Mouse (Mus musculus): Measurements from ENCODE around the gene Cfap43. TPM values are rescaled to one million over a fixed set of nuclear protein-coding genes. Genes with fewer than 3 reads are reported as not detected.

Gene Cfap43
- polyA plus RNA-seq, 1 experiment from 2014 or later, result 3.6 TPM

DNA sequence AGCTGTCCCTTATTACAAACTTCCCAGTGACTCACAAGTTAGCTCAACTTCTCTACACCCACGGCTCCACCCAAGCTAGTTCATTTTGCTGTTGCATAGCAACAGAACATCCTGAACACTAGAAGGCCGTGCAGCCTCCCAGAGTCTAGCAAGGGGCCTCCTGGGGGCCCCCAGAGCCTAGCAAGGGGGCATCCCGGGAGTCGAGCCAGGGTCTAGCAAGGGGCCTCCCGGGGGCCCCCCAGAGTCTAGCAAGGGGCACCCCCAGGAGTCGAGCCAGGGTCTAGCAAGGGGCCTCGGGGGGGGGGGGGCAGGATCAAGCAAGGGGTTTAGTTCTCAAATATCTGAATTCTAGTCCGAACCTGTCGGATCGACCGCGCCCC, 188.4 kb downstream of the Cfap43 start:
- H3K9me3 ChIP-seq (replicated peaks), result no peaks in the 10 kb centered on the region
- H3K4me3 ChIP-seq (replicated peaks), result peak overlapping the region; percentile 81
- H3K27ac ChIP-seq (replicated peaks), result peak overlapping the region; percentile 99
- H3K4me2 ChIP-seq (replicated peaks), result peak overlapping the region; percentile 60
- no peaks in the 10 kb centered on the region for H3K27me3 ChIP-seq
- peaks cover 27% of the 10 kb centered on the region for H3K36me3 ChIP-seq
- peak overlapping the region; percentile 45; the same call in 1 of the 2 replicates for H3K9ac ChIP-seq
- peaks cover 32% of the 10 kb centered on the region for H3K4me1 ChIP-seq
- peak; percentile 83 for ATAC-seq (ENCODE audit: insufficient number of reproducible peaks, low FRiP score, low TSS enrichment, low read depth)
- WGBS, result under 1% methylated on average over 12 of the region's 12 CpGs

DNA sequence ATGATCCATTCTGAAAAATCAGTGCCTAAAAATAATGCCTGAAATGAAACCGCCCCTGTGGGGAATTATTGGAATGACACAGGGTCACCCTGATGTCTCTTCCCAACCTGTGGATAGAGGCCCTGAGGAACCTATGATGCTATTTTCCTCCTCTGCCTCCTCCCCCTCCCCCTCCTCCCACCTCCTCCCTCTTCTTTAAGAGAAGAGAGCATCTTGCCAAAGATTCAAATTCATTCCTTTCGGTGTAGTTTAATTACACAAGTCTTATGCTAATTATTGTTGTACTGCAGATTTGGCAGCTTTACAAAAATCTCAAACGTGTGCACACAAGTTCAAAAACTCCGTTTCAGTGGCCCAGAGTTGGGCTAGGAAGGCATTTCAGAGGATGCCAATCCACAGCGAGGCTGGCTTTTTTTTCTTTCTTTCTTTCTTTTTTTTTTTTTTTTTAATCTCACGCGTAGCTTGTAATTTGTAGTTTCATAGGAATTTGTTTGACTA, 193.4 kb downstream of the Cfap43 start:
- no peak for ATAC-seq (ENCODE audit: insufficient number of reproducible peaks, low FRiP score, low TSS enrichment, low read depth)
- Histone ChIP-seq H3K4me3 (replicated peaks) (no peak overlapping the region), H3K27ac (replicated peaks) (no peak overlapping the region; the same call in 1 of the 2 replicates)

DNA sequence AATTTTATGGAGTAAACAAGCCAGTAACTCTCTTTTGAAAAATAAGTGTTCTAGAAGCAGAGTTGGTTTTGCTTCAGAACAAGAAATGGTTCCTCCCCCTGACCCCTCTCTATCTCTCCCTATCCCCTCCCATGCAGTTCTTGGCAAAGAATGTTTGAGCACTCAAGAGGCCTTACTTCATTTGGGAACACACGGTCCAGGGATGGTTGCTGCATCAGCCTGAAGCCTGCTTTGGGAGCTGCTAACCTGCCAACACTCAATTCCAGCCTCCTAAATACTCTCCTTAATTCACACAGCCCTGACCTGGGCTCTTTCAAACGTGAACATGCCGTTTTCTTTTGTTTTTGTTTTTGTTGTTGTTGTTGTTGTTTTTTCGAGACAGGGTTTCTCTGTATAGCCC, 194.2 kb downstream of the Cfap43 start:
- H3K27ac ChIP-seq (replicated peaks), result no peak overlapping the region
- no peak for ATAC-seq (ENCODE audit: insufficient number of reproducible peaks, low FRiP score, low TSS enrichment, low read depth)
- no peaks in the 10 kb centered on the region for H3K27me3 ChIP-seq
- no peak overlapping the region for H3K4me2 ChIP-seq (replicated peaks)
- H3K9me3 ChIP-seq (replicated peaks), result no peaks in the 10 kb centered on the region
- no peak overlapping the region for H3K4me3 ChIP-seq (replicated peaks)
- peaks cover 19% of the 10 kb centered on the region for H3K4me1 ChIP-seq
- H3K36me3 ChIP-seq, result no peaks in the 10 kb centered on the region
- H3K9ac ChIP-seq, result no peak overlapping the region
- WGBS, result 63% methylated on average over 4 of the region's 4 CpGs

More for the DNA sequence above, 193.4 kb downstream of the Cfap43 start:
- Histone ChIP-seq H3K9ac (no peak overlapping the region), H3K36me3 (no peaks in the 10 kb centered on the region), H3K4me2 (replicated peaks) (no peak overlapping the region), H3K9me3 (replicated peaks) (no peaks in the 10 kb centered on the region), H3K4me1 (peaks cover 26% of the 10 kb centered on the region), H3K27me3 (no peaks in the 10 kb centered on the region)
- 32% methylated on average over 7 of the region's 7 CpGs for WGBS

DNA sequence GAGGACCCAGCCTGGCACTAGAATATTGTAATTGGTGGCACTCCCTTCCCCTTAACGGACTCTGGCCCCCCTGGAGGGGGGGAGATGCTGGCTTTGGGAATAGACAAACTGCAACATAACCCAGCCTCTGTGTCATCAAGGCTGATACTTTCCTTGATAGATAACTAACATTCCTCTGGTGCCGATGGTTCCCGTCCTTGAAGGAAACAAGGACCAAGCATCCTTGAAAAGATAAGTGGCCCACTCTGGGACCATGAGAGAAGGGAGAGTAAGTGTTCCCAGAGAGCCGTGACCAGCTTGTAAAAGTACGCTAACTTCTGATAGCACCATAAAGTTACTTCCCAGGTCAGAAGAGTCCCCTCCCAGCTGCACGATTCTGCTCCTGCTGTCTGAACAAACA, 196.6 kb downstream of the Cfap43 start:
- no peak for ATAC-seq (ENCODE audit: insufficient number of reproducible peaks, low FRiP score, low TSS enrichment, low read depth)
- H3K27ac ChIP-seq (replicated peaks), result no peak overlapping the region
- WGBS, result 69% methylated on average over 6 of the region's 6 CpGs

DNA sequence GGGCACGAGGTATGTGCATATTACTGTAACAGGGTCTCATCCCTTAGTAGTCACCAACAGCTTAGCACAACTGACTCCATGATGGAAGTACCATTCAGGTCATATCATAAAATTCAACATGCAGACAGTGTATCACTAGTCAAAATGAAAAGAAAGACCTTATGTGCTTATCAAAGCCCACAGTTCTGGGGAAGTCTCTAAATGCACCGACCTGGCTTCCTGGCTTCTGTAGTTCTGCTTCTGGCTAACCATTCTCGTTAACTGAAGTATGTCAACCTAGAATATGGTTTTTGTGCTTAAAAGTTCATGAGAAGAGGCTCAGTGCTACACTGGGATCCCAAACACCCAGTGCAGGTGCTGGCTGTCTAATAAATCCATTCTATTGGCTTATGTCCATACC, 199.9 kb downstream of the Cfap43 start:
- H3K9ac ChIP-seq, result no peak overlapping the region
- H3K4me3 ChIP-seq (replicated peaks), result no peak overlapping the region
- ATAC-seq (ENCODE audit: insufficient number of reproducible peaks, low FRiP score, low TSS enrichment, low read depth), result no peak
- H3K27ac ChIP-seq (replicated peaks), result no peak overlapping the region
- no peaks in the 10 kb centered on the region for H3K9me3 ChIP-seq (replicated peaks)
- H3K4me2 ChIP-seq (replicated peaks), result no peak overlapping the region
- 85% methylated on average over 3 of the region's 3 CpGs for WGBS
- H3K27me3 ChIP-seq, result no peaks in the 10 kb centered on the region
- H3K4me1 ChIP-seq, result no peaks in the 10 kb centered on the region
- H3K36me3 ChIP-seq, result no peaks in the 10 kb centered on the region

More for the DNA sequence above, 196.6 kb downstream of the Cfap43 start:
- H3K9me3 ChIP-seq (replicated peaks), result no peaks in the 10 kb centered on the region
- no peak overlapping the region for H3K9ac ChIP-seq
- H3K4me3 ChIP-seq (replicated peaks), result no peak overlapping the region
- no peaks in the 10 kb centered on the region for H3K27me3 ChIP-seq
- H3K4me1 ChIP-seq, result peaks cover 8% of the 10 kb centered on the region; the same call in 1 of the 2 replicates
- no peak overlapping the region for H3K4me2 ChIP-seq (replicated peaks)
- H3K36me3 ChIP-seq, result no peaks in the 10 kb centered on the region

DNA sequence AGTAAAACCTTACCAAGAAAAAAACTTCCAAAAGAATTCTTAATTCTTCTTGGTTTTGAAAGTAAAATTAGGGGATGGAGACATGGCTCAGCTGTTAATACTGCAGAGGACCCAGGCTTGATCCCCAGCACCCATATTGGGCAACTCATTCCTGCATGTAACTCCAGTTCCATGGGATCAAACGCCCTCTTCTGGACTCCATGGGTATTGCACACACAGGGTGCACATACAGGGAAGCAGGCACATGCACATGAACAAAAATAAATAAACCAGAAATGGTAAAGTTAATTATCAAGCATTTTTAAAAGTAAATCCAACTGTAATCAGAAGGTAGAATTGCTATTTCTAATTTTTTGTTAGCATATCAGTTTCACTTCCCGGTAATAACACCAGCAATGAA, 202.9 kb downstream of the Cfap43 start:
- Histone ChIP-seq H3K9me3 (replicated peaks) (no peaks in the 10 kb centered on the region), H3K9ac (no peak overlapping the region), H3K4me3 (replicated peaks) (no peak overlapping the region), H3K27ac (replicated peaks) (no peak overlapping the region), H3K4me2 (replicated peaks) (no peak overlapping the region), H3K36me3 (no peaks in the 10 kb centered on the region), H3K27me3 (no peaks in the 10 kb centered on the region), H3K4me1 (0 out of 2 replicates have a peak, but pooled peaks cover 4% of the 10 kb centered on the region)
- no peak for ATAC-seq (ENCODE audit: insufficient number of reproducible peaks, low FRiP score, low TSS enrichment, low read depth)
- 63% methylated on average over 2 of the region's 2 CpGs for WGBS

DNA sequence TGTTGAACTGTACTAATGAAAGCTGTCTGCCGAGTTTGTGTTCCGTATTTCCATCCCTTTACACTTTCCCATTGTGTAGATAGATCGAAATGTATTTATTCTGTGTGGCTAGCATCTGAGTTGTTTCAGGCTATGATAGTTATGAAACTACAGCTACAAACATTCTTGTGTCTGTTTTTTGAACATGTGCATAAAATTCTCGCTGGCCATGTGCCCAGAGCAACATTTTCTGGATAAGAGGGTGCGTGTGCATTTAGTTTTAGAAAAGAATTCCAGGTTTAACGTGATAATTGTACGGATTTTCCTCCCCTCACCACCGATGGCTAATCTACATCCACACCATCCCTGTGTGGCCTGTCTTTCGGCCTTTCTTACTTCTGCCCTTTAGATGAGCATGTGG, 205.6 kb downstream of the Cfap43 start:
- H3K4me2 ChIP-seq (replicated peaks), result no peak overlapping the region
- H3K9me3 ChIP-seq (replicated peaks), result no peaks in the 10 kb centered on the region
- no peak overlapping the region for H3K27ac ChIP-seq (replicated peaks)
- H3K27me3 ChIP-seq, result no peaks in the 10 kb centered on the region
- H3K4me3 ChIP-seq (replicated peaks), result no peak overlapping the region
- 37% methylated on average over 9 of the region's 9 CpGs for WGBS
- H3K36me3 ChIP-seq, result no peaks in the 10 kb centered on the region
- no peak overlapping the region for H3K9ac ChIP-seq
- no peak for ATAC-seq (ENCODE audit: insufficient number of reproducible peaks, low FRiP score, low TSS enrichment, low read depth)
- H3K4me1 ChIP-seq, result 0 out of 2 replicates have a peak, but pooled peaks cover 4% of the 10 kb centered on the region

DNA sequence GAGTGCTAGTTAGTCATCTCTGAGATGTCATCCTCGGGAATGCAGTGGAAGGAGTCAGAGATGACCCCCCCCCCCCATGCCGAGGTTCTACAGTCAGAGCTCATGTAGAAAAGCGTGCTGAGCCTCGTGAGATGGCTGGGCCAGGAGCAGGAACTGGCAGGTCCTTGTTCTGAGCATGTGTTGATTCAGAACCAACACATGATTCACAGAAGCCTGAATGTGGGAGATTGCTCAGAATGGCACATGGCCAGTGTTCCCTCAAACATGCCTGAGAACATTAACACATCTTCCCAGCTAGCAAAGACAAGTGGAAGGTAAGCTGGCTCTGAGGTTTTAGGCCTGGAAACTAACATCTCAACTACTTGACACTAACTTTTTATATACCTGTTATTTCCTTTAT, 208.7 kb downstream of the Cfap43 start:
- Histone ChIP-seq H3K4me1 (0 out of 2 replicates have a peak, but pooled peaks cover 6% of the 10 kb centered on the region), H3K27ac (replicated peaks) (no peak overlapping the region), H3K9me3 (replicated peaks) (no peaks in the 10 kb centered on the region), H3K36me3 (no peaks in the 10 kb centered on the region), H3K4me2 (replicated peaks) (no peak overlapping the region), H3K4me3 (replicated peaks) (no peak overlapping the region), H3K27me3 (no peaks in the 10 kb centered on the region), H3K9ac (no peak overlapping the region)
- no peak for ATAC-seq (ENCODE audit: insufficient number of reproducible peaks, low FRiP score, low TSS enrichment, low read depth)
- WGBS, result 66% methylated on average over 4 of the region's 4 CpGs

DNA sequence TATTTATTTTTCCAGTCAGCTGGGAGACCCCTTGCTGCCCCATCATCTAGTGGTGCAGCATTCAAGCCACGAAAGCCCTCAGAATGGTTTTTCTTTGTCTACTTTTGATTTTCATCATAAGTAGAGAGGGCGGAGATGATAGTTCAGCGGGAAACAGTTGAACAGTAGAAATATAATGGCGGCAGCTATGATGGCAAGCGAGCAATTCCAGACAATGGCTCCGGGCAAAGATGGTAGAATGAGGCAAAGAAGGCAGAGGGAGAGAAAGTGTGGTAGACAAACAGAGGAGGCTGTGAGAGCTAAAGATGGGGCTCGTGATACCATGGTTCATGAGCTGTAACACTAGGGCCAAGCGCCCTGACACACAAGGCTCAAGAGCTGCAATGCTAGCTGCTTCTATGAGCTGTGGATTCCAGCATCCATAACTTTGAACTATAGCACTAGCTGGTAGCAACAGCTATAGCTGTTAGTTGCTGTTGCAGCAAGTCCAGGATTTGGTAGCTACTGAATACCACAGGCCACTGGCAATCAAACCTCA, 213.2 kb downstream of the Cfap43 start:
- 88% methylated on average over 8 of the region's 8 CpGs for WGBS
- ATAC-seq (ENCODE audit: insufficient number of reproducible peaks, low FRiP score, low TSS enrichment, low read depth), result no peak
- no peaks in the 10 kb centered on the region for H3K9me3 ChIP-seq (replicated peaks)
- H3K27ac ChIP-seq (replicated peaks), result no peak overlapping the region
- H3K9ac ChIP-seq, result no peak overlapping the region
- H3K4me1 ChIP-seq, result 0 out of 2 replicates have a peak, but pooled peaks cover 7% of the 10 kb centered on the region
- H3K4me2 ChIP-seq (replicated peaks), result no peak overlapping the region
- H3K27me3 ChIP-seq, result no peaks in the 10 kb centered on the region
- H3K36me3 ChIP-seq, result no peaks in the 10 kb centered on the region
- no peak overlapping the region for H3K4me3 ChIP-seq (replicated peaks)

DNA sequence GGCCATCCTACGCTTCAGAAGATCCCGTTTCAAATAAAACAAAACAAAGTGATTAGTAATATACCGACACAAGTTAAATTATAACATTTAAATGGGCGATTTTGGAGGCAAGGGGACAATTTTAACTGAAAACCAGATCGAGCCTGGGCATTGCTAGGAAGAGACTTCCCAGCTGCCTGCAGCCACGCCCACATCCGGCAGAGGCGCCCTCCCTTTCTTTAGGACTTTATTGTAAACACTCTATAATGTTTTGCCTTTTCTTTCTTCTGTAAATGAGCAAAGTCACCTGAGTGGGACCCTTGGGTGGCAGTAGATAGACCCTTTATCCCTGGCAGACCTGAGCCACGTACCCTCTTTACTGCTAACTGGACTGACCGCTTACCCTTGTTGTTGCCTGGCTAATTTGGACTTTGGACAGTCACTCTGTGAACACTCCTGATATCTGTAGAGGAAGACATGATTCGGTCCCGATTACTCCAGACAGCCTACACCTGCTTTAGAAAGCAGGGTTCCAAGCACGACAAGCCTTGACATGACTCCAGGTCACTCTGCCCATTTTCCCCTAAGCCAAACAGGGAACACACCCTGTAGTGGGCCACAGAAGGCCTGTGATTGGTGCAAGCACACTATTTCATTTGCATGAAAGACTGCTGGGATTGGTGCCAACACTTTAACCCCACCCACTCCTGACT, 213.9 kb downstream of the Cfap43 start:
- Histone ChIP-seq H3K9me3 (replicated peaks) (no peaks in the 10 kb centered on the region), H3K4me3 (replicated peaks) (no peak overlapping the region), H3K27me3 (no peaks in the 10 kb centered on the region), H3K9ac (no peak overlapping the region), H3K36me3 (no peaks in the 10 kb centered on the region), H3K4me1 (0 out of 2 replicates have a peak, but pooled peaks cover 10% of the 10 kb centered on the region), H3K4me2 (replicated peaks) (no peak overlapping the region), H3K27ac (replicated peaks) (no peak overlapping the region)
- 67% methylated on average over 13 of the region's 13 CpGs for WGBS
- no peak for ATAC-seq (ENCODE audit: insufficient number of reproducible peaks, low FRiP score, low TSS enrichment, low read depth)

DNA sequence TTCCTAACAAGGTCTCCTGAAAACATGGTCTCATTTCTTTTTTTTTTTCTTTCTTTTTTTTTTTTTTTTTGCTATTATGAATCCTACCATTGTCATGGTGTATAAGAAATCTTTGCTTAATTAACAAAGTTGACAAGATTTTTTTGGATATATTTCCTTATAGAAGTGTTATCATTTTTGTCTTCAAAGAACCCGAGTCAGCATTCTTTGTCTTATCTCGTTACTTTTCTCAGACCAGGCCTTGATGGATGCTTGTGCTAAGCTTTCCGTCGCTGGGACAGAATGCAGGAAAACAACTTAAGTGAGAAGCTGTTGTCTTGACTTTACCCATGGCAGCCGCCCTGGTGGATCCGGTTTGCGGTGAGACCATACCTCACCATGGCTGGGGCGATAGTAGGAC, 218.6 kb downstream of the Cfap43 start:
- no peak for ATAC-seq (ENCODE audit: insufficient number of reproducible peaks, low FRiP score, low TSS enrichment, low read depth)

More for the DNA sequence above, 218.6 kb downstream of the Cfap43 start:
- H3K4me1 ChIP-seq, result peaks cover 25% of the 10 kb centered on the region
- H3K9ac ChIP-seq, result no peak overlapping the region
- WGBS, result 91% methylated on average over 8 of the region's 8 CpGs
- H3K4me3 ChIP-seq (replicated peaks), result no peak overlapping the region
- no peaks in the 10 kb centered on the region for H3K9me3 ChIP-seq (replicated peaks)
- no peak overlapping the region for H3K4me2 ChIP-seq (replicated peaks)
- no peaks in the 10 kb centered on the region for H3K27me3 ChIP-seq
- no peaks in the 10 kb centered on the region for H3K36me3 ChIP-seq
- H3K27ac ChIP-seq (replicated peaks), result no peak overlapping the region
